Mouse (Mus musculus) forebrain, embryonic 10.5 days (tissue): ENCODE measurements at regions not wholly inside any gene's neighbourhood (a gene's known extent, or its start where the extent isn't known, plus 50 kb on each side); places are given as distances from the start of the nearest gene placed in this dataset. TPM values are rescaled to one million over a fixed set of nuclear protein-coding genes. Genes with fewer than 3 reads are reported as not detected.
A peak's percentile ranks its signal among the peaks of the same experiment; 100 is the strongest.

Experiments used
- DNase-seq: peaks from one replicate; pipeline ENCODE4 v3.0.0-alpha.2; 2017; ENCODE audit warnings: low spot score; ENCODE audit errors: extremely low spot score
- H3K27ac ChIP-seq: fragments of 300-500 bp; sonication (generic); 2 replicates; pipeline ENCODE4 v1.5.1; 2016; ENCODE audit warnings: mild to moderate bottlenecking
- H3K27me3 ChIP-seq: fragments of 300-500 bp; sonication (generic); 2 replicates; pipeline ENCODE4 v1.6.1; 2016; ENCODE audit warnings: mild to moderate bottlenecking; ENCODE audit not compliant: poor library complexity, severe bottlenecking
- H3K36me3 ChIP-seq: fragments of 300-500 bp; sonication (generic); replicated peaks from 2 replicates; pipeline ENCODE4 v1.6.1; 2016; ENCODE audit warnings: mild to moderate bottlenecking, moderate library complexity
- H3K4me1 ChIP-seq: fragments of 300-500 bp; sonication (generic); 2 replicates; pipeline ENCODE4 v1.6.1; 2016
- H3K4me3 ChIP-seq: fragments of 300-500 bp; sonication (generic); 2 replicates; pipeline ENCODE4 v1.5.1; 2016; ENCODE audit warnings: mild to moderate bottlenecking, moderate library complexity
- H3K9me3 ChIP-seq: fragments of 300-500 bp; sonication (generic); 2 replicates; pipeline ENCODE4 v1.6.1; 2016; ENCODE audit warnings: mild to moderate bottlenecking, moderate library complexity
- WGBS: fragments of 180-500 bp; shearing (Covaris S2); methylation state at CpG from one replicate; pipeline ENCODE4 v1.1.7; 2016; 5-methylcytosine and 5-hydroxymethylcytosine counted together
- microRNA-seq: library from miRNA; unstranded; fragments of <30 nt; microRNA quantifications from one replicate; pipeline ENCODE4, GENCODE M21; 2017

DNA sequence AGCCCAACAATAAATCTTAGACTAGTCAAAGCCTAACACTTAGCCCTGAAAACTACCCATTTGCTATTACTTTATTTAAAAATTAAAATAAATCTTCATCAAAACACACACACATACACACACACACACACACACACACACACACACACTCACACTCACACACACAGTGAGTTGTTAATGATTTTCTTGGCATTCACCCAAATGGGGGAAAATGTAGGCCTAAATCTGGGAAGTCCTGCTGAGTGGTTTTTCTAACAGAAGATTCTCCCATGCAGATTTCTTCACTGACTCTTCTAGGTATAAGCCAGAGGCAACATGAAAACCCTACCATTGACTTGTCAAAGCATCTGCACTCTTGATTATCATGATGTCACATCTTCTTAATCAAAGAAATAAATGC is 260.9 kb downstream of the Atp6ap1l start:
- no peaks in the 10 kb centered on the region for H3K36me3 ChIP-seq
- H3K4me1 ChIP-seq, result peaks cover 23% of the 10 kb centered on the region
- no peaks in the 10 kb centered on the region for H3K27me3 ChIP-seq
- no peak overlapping the region for H3K4me3 ChIP-seq
- H3K27ac ChIP-seq, result no peak overlapping the region
- no peak for DNase-seq
- no peaks in the 10 kb centered on the region for H3K9me3 ChIP-seq

DNA sequence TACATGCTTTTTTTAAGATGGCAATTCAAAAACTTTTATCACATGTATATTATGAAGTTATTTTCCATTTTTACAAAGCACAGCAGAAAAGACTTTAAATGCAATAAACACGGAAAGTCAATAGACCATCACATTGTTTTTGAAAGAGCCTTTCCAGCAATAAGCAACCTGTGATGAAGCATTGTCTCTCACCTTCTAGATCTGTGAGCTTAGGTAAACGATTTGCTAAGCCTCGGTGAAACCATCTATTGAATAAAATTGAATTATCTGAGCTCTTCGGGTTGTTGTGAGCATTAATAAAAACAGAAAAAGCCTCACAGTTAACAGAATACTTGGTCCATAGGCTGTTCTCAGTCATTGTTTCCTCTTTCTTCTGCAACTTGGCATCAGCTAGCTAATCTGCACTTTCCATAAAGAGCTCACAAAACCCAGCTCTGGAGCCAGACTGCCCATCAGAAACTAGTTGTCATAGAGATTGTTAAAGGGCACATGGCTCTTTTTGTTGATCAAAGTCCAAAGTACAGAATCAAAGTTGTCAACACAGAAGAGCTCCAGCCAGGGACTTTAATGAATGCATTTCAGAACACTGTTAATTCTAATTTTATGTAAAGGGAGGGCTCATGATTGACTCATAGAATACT is 261.5 kb downstream of the Atp6ap1l start:
- Histone ChIP-seq H3K9me3 (no peaks in the 10 kb centered on the region), H3K36me3 (no peaks in the 10 kb centered on the region), H3K27ac (no peak overlapping the region), H3K4me1 (peaks cover 23% of the 10 kb centered on the region), H3K27me3 (no peaks in the 10 kb centered on the region), H3K4me3 (no peak overlapping the region)
- no peak for DNase-seq
- WGBS, result 70% methylated on average over 4 of the region's 4 CpGs

DNA sequence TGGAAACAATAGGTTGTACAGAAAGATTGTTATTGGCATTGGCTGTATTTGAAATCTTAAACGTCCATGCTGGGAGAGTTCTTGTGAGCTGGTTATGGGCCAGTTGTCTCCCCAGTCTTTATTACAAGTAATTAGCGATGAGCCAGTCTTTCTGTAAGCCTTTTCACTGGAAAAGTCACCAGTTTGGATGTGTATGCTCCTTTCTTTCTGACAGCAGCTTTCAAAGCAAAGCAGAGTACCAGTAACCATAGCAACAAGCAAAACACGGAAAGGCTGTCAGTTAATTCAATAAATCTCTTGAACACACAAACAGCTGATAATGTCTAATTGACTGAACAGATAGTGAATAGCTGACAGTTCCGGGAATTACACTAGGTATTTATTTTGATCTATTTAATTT is 262.0 kb downstream of the Atp6ap1l start:
- DNase-seq, result no peak
- Histone ChIP-seq H3K27ac (peak overlapping the region; percentile 72), H3K27me3 (no peaks in the 10 kb centered on the region), H3K4me1 (peaks cover 23% of the 10 kb centered on the region), H3K4me3 (no peak overlapping the region), H3K36me3 (no peaks in the 10 kb centered on the region), H3K9me3 (no peaks in the 10 kb centered on the region)
- WGBS, result 59% methylated on average over 4 of the region's 4 CpGs

DNA sequence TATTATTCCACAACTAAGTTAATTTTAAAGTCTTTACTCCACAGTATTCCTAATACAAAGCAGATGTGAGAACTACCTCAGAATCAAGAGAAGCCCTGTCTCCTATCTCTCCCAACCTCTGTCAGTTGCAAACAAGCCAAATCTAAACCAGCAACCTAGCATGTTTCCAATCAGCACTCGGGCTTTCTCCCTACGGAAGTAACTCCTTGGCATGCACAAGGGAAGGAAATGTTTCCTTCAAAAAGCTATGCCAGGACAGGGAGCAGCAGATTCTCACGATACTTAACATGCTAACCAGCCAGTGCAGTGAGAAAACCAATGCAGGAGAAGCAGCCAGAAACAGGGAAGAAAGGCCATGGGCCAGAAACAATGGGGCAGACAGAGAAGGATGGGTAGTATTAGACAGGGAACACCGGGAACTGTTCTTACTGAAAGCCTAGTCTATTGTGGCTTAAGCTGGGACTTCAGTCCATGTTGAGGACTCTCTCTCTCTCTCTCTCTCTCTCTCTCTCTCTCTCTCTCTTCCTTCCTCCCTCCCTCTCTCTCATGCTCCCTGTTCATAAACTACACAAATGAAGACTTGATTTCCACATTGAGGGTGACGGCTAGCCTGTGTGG is 262.8 kb downstream of the Atp6ap1l start:
- H3K4me1 ChIP-seq, result peaks cover 23% of the 10 kb centered on the region
- no peaks in the 10 kb centered on the region for H3K27me3 ChIP-seq
- WGBS, result 55% methylated on average over 5 of the region's 5 CpGs
- no peaks in the 10 kb centered on the region for H3K36me3 ChIP-seq
- no peaks in the 10 kb centered on the region for H3K9me3 ChIP-seq
- DNase-seq, result peak; percentile 18
- H3K4me3 ChIP-seq, result no peak overlapping the region
- peak overlapping the region; percentile 72 for H3K27ac ChIP-seq

Small RNA genes lying in the stretch of these regions (microRNA-seq; reads per million reads assigned to microRNA genes)
- not detected for gene Gm44338
